In genomic region chr5:51868223-51868713, GRCm38 (mm10) we compare ENCODE assay signal across 10 mouse cellular contexts.
DNase-seq lines count a peak whose midpoint lies in the region; ATAC-seq and TF ChIP-seq lines count a peak whose summit lies in the region.
"Had no signal": no experiment of that assay in that cellular context is flagged by ENCODE, and none has a peak within 500 bp of the region (broad histone marks: within the 10 kb centered on the region; RNA-seq: fewer than 3 reads in every experiment).

No protein-coding gene starts in this region.

- no peaks in the 10 kb centered on the region for H3K9me3 ChIP-seq in forebrain, embryonic 14.5 days (replicated peaks; ENCODE audit: control insufficient read depth, low read length)
- H3K9me3 ChIP-seq in forebrain, embryonic 10.5 days, result no peaks in the 10 kb centered on the region
- no peaks in the 10 kb centered on the region for H3K9me3 ChIP-seq in liver, embryonic 11.5 days (ENCODE audit: control insufficient read depth, low read length)
- H3K9me3 ChIP-seq in liver, embryonic 15.5 days (replicated peaks), result no peaks in the 10 kb centered on the region

- no peak for TF ChIP-seq POLR2A in testis, adult 2 months (IDR thresholded peaks at IDR 0.05; ENCODE audit: control insufficient read depth, low read depth, low read length)

- no peak overlapping the region for H3K4me3 ChIP-seq in forebrain, embryonic 14.5 days (ENCODE audit: low read depth, low read length)
- H3K4me3 ChIP-seq in forebrain, embryonic 10.5 days, result no peak overlapping the region
- H3K4me3 ChIP-seq in liver, embryonic 11.5 days (ENCODE audit: low read depth, low read length), result no peak overlapping the region
- H3K4me3 ChIP-seq in liver, embryonic 15.5 days (replicated peaks), result no peak overlapping the region
- peak overlapping the region; percentile 24; the same call in 1 of the 2 replicates for H3K4me3 ChIP-seq in testis, adult 2 months (ENCODE audit: control insufficient read depth, low read depth, low read length)

- H3K27ac ChIP-seq in forebrain, embryonic 14.5 days (ENCODE audit: low read depth, low read length), result no peak overlapping the region
- no peak overlapping the region for H3K27ac ChIP-seq in forebrain, embryonic 10.5 days
- no peak overlapping the region for H3K27ac ChIP-seq in liver, embryonic 11.5 days (ENCODE audit: low read depth, low read length)
- no peak overlapping the region for H3K27ac ChIP-seq in liver, embryonic 15.5 days (replicated peaks)
- no peak overlapping the region for H3K27ac ChIP-seq in testis, adult 2 months (ENCODE audit: control insufficient read depth, insufficient read depth, low read depth, low read length)
- H3K27ac ChIP-seq: hindbrain, embryonic 14.5 days had no signal

- no peak for TF ChIP-seq CTCF in testis, adult 2 months (IDR thresholded peaks at IDR 0.05; ENCODE audit: control insufficient read depth, insufficient read depth, insufficient replicate concordance, low read depth, low read length)

- H3K4me1 ChIP-seq in forebrain, embryonic 14.5 days (ENCODE audit: control insufficient read depth, insufficient read depth, low read length), result no peaks in the 10 kb centered on the region
- H3K4me1 ChIP-seq in forebrain, embryonic 10.5 days, result no peaks in the 10 kb centered on the region
- H3K4me1 ChIP-seq in liver, embryonic 11.5 days (replicated peaks; ENCODE audit: control insufficient read depth, insufficient read depth, low read length), result no peaks in the 10 kb centered on the region
- H3K4me1 ChIP-seq in liver, embryonic 15.5 days (replicated peaks), result no peaks in the 10 kb centered on the region; the same call in none of the 2 replicates
- H3K4me1 ChIP-seq in testis, adult 2 months (ENCODE audit: control insufficient read depth, insufficient read depth, low read length), result peaks cover 2% of the 10 kb centered on the region

- no peak for ATAC-seq in forebrain, embryonic 14.5 days
- ATAC-seq in liver, embryonic 11.5 days (replicated peaks; ENCODE audit: low FRiP score), result no peak
- ATAC-seq in liver, embryonic 15.5 days (ENCODE audit: insufficient read depth), result peak; percentile 47
- no peak for ATAC-seq in erythroblast, adult 5-6 weeks (replicated peaks; ENCODE audit: low FRiP score, poor library complexity, severe bottlenecking)

- H3K9ac ChIP-seq in forebrain, embryonic 14.5 days (ENCODE audit: low read length), result no peak overlapping the region
- no peak overlapping the region for H3K9ac ChIP-seq in liver, embryonic 11.5 days (ENCODE audit: low read depth, low read length)
- H3K9ac ChIP-seq in liver, embryonic 15.5 days, result no peak overlapping the region
- H3K9ac ChIP-seq: hindbrain, embryonic 14.5 days had no signal

- WGBS in forebrain, embryonic 14.5 days, result 87% methylated on average over 18 of the region's 18 CpGs
- WGBS in forebrain, embryonic 10.5 days, result 93% methylated on average over 18 of the region's 18 CpGs
- 82% methylated on average over 18 of the region's 18 CpGs for WGBS in liver, embryonic 11.5 days
- WGBS in liver, embryonic 15.5 days (ENCODE audit: insufficient replicate concordance), result 71% methylated on average over 18 of the region's 18 CpGs

- DNase-seq in forebrain, embryonic 14.5 days (ENCODE audit: low spot score), result peak; percentile 8
- DNase-seq in forebrain, embryonic 10.5 days (ENCODE audit: extremely low spot score, low spot score), result no peak
- DNase-seq in liver, result peak; percentile 12
- no peak for DNase-seq in liver, embryonic 11.5 days (ENCODE audit: low spot score)
- DNase-seq in right cerebral cortex, postnatal 14 days, result no peak

- H3K27me3 ChIP-seq in forebrain, embryonic 14.5 days (replicated peaks; ENCODE audit: control insufficient read depth, insufficient read depth, low read length), result no peaks in the 10 kb centered on the region
- H3K27me3 ChIP-seq in forebrain, embryonic 10.5 days (ENCODE audit: poor library complexity, severe bottlenecking), result no peaks in the 10 kb centered on the region
- H3K27me3 ChIP-seq in liver, embryonic 11.5 days (replicated peaks; ENCODE audit: control insufficient read depth, insufficient read depth, low read length), result no peaks in the 10 kb centered on the region
- no peaks in the 10 kb centered on the region for H3K27me3 ChIP-seq in liver, embryonic 15.5 days
- no peaks in the 10 kb centered on the region for H3K27me3 ChIP-seq in testis, adult 2 months (ENCODE audit: control insufficient read depth, insufficient read depth, low read length)
- H3K27me3 ChIP-seq: CH12.LX had no signal

- H3K36me3 ChIP-seq in forebrain, embryonic 14.5 days (ENCODE audit: control insufficient read depth, insufficient read depth, low read length), result no peaks in the 10 kb centered on the region
- H3K36me3 ChIP-seq in forebrain, embryonic 10.5 days (replicated peaks), result no peaks in the 10 kb centered on the region
- H3K36me3 ChIP-seq in liver, embryonic 11.5 days (ENCODE audit: control insufficient read depth, insufficient read depth, low read length), result no peaks in the 10 kb centered on the region
- H3K36me3 ChIP-seq in liver, embryonic 15.5 days (replicated peaks), result no peaks in the 10 kb centered on the region
- H3K36me3 ChIP-seq in testis, adult 2 months (ENCODE audit: control insufficient read depth, insufficient read depth, low read length), result no peaks in the 10 kb centered on the region

- no peak overlapping the region for H3K4me2 ChIP-seq in forebrain, embryonic 14.5 days (ENCODE audit: low read length)
- H3K4me2 ChIP-seq in liver, embryonic 11.5 days, result no peak overlapping the region
- H3K4me2 ChIP-seq in liver, embryonic 15.5 days, result no peak overlapping the region
- H3K4me2 ChIP-seq: hindbrain, embryonic 14.5 days had no signal

Comparison
In these comparisons a context has a peak if more than half of its experiments do, and no peak if none do; other contexts are left out.
1. DNase-seq: peak in forebrain, embryonic 14.5 days (single experiment) and liver (single experiment); none in forebrain, embryonic 10.5 days (single experiment), liver, embryonic 11.5 days (single experiment) and right cerebral cortex, postnatal 14 days (single experiment).